Mouse (Mus musculus) forebrain, embryonic 14.5 days (tissue): ENCODE measurements around the gene Itm2c. TPM values are rescaled to one million over a fixed set of nuclear protein-coding genes. Genes with fewer than 3 reads are reported as not detected.

Experiments
- ATAC-seq: fragments of 200-750 bp; cut with Nextera tagmentation; 2 replicates; pipeline ENCODE4 v1.8.0; 2017; ENCODE audit warnings: mild to moderate bottlenecking, moderate library complexity
- DNase-seq: peaks from one replicate; pipeline ENCODE4 v3.0.0-alpha.2; 2015; ENCODE audit warnings: low spot score
- H3K27ac ChIP-seq: fragments of 300-500 bp; sonication (generic); 2 replicates; pipeline ENCODE4 v1.5.1; 2014; ENCODE audit warnings: low read depth, mild to moderate bottlenecking, control low read depth, low read length, moderate library complexity
- H3K27me3 ChIP-seq: fragments of 300-500 bp; sonication (generic); replicated peaks from 2 replicates; pipeline ENCODE4 v1.6.1; 2014; ENCODE audit warnings: low read length, control low read depth, mixed read lengths; ENCODE audit not compliant: control insufficient read depth, insufficient read depth
- H3K36me3 ChIP-seq: fragments of 300-500 bp; sonication (generic); 2 replicates; pipeline ENCODE4 v1.6.1; 2014; ENCODE audit warnings: low read length, control low read depth; ENCODE audit not compliant: control insufficient read depth, insufficient read depth
- H3K4me1 ChIP-seq: fragments of 300-500 bp; sonication (generic); 2 replicates; pipeline ENCODE4 v1.6.1; 2014; ENCODE audit warnings: antibody characterized with exemption, low read length, control low read depth; ENCODE audit not compliant: control insufficient read depth, insufficient read depth
- H3K4me2 ChIP-seq: fragments of 300-500 bp; sonication (generic); 2 replicates; pipeline ENCODE4 v1.6.1; 2014; ENCODE audit warnings: mild to moderate bottlenecking, control low read depth, low read length
- H3K4me3 ChIP-seq: fragments of 300-500 bp; sonication (generic); 2 replicates; pipeline ENCODE4 v1.5.1; 2014; ENCODE audit warnings: low read depth, low read length, control low read depth
- H3K9ac ChIP-seq: fragments of 300-500 bp; sonication (generic); 2 replicates; pipeline ENCODE4 v1.6.1; 2014; ENCODE audit warnings: mild to moderate bottlenecking, low read length, control low read depth, moderate library complexity
- H3K9me3 ChIP-seq: fragments of 300-500 bp; sonication (generic); replicated peaks from 2 replicates; pipeline ENCODE4 v1.6.1; 2016; ENCODE audit warnings: low read length, control low read depth, mixed read lengths; ENCODE audit not compliant: control insufficient read depth
- WGBS: fragments of 180-500 bp; shearing (Covaris S2); extraction: QIAGEN DNeasy Blood & Tissue Kit; methylation state at CpG from one replicate; pipeline ENCODE4 v1.1.7; 2014; 5-methylcytosine and 5-hydroxymethylcytosine counted together
- polyA plus RNA-seq: library from polyadenylated mRNA; unstranded; fragments of >200 nt; fragmentation: Nextera tagmentation; extraction: Ambion mirVana; gene quantifications from 2 replicates; pipeline ENCODE4 v1.2.1, GENCODE M21; 2014

Itm2c gene
- polyA plus RNA-seq, 1 experiment from 2014 or later, result 149 TPM

GRCm38 (mm10) chr1:85922865-85923211, 28.8 kb downstream of the Itm2c start:
- Histone ChIP-seq H3K4me3 (no peak overlapping the region), H3K4me2 (no peak overlapping the region), H3K9me3 (no peaks in the 10 kb centered on the region), H3K27me3 (no peaks in the 10 kb centered on the region), H3K27ac (no peak overlapping the region), H3K4me1 (peaks cover 14% of the 10 kb centered on the region), H3K9ac (no peak overlapping the region), H3K36me3 (no peaks in the 10 kb centered on the region)
- WGBS, result 87% methylated on average over 5 of the region's 5 CpGs
- no peak for ATAC-seq
- DNase-seq, result no peak

DNA sequence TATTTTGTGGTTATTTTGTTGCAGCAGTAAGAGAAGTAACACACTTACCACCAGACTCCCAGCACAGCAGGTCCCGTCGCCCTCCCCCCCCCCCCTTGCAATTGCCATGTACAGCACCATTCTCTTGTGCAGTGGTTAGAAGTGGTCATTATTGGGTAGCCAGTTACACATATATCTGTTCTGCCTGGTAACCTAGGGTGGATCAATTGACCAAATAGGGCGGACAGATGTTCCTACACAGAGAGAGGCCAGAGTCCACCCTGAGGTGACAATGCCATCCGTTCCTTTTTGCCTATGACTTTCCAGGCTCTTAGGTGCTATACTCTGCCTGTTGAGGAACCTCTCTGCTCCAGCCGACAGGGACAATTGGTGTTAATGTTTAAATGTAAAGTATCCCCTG, 31.1 kb downstream of the Itm2c start:
- WGBS, result 96% methylated on average over 5 of the region's 5 CpGs
- H3K4me3 ChIP-seq, result no peak overlapping the region
- H3K9me3 ChIP-seq, result no peaks in the 10 kb centered on the region
- no peaks in the 10 kb centered on the region for H3K27me3 ChIP-seq
- no peak for ATAC-seq
- DNase-seq, result no peak
- H3K9ac ChIP-seq, result no peak overlapping the region
- H3K4me2 ChIP-seq, result no peak overlapping the region
- H3K27ac ChIP-seq, result no peak overlapping the region
- no peaks in the 10 kb centered on the region for H3K36me3 ChIP-seq
- H3K4me1 ChIP-seq, result peaks cover 22% of the 10 kb centered on the region

DNA sequence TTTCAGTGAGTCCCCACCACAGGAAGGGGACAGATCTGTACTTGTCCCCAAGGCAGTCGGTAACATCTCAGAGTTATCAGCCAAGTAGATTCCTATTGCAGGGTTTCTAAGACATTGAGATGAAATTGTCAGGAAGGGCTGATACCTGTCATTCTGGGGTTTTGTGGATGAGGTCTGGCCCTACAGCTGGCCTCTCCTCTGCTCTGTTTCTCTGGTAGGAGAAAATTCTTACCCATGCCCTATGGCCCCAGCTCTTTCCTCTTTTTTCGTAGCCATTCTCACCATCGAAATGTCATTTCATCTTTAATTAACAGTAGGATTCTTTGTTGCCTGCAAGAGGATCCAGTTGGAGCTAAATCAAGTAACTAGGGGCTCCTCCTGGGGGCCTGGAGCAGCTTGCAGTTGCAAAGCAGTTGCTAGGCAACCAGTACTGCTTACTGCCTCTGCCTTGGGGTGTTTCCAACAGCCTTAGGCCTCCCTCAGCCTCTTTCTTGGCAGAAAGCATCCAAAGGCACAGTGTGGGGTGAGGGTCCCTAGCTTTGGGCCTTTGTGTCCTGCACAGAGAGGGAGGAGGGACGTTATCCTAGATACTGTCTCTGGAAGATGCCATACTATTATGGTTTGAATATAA, 34.1 kb downstream of the Itm2c start, which contains the start of gene 4933407L21Rik:
4933407L21Rik (plus strand) TSS at position 427 of the 631 bp plus-strand sequence.
- Histone ChIP-seq H3K9ac (peak within 1 kb of the TSS; percentile 21; the same call in 1 of the 2 replicates), H3K4me2 (peak within 1 kb of the TSS; percentile 24; the same call in 1 of the 2 replicates), H3K27ac (peak within 1 kb of the TSS; percentile 89), H3K36me3 (no peaks in the 10 kb centered on the region), H3K4me3 (no peak within 1 kb of the TSS), H3K27me3 (no peaks in the 10 kb centered on the region), H3K9me3 (no peaks in the 10 kb centered on the region), H3K4me1 (peaks cover 32% of the 10 kb centered on the region)
- ATAC-seq (peak; percentile 95), DNase-seq (peak; percentile 97)
- 12% methylated on average over 4 of the region's 4 CpGs for WGBS

DNA sequence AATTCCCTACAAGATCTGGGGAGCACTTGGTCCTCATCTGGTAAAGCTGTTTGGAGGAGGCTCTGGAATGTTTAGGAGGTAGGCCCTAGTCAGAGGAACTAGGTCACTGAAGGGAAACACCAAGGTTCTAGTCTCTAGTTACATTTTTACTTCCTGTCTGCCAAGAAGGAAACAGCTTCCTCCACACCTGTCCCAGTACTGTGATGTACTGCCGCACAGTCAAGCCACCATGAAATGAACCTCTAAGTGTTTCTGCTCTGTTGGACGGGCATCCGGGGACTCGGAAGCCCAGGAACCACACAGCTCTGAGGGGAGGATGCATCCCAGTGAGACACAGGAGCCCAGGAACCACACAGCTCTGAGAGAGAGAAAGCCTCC, 34.6 kb downstream of the Itm2c start:
- no peak for DNase-seq
- WGBS, result 41% methylated on average over 4 of the region's 4 CpGs
- peak; percentile 27; the same call in 1 of the 2 replicates for ATAC-seq
- peak overlapping the region; percentile 89 for H3K27ac ChIP-seq
- no peaks in the 10 kb centered on the region for H3K36me3 ChIP-seq
- peaks cover 36% of the 10 kb centered on the region for H3K4me1 ChIP-seq
- H3K9me3 ChIP-seq, result no peaks in the 10 kb centered on the region
- no peaks in the 10 kb centered on the region for H3K27me3 ChIP-seq
- H3K4me3 ChIP-seq, result no peak overlapping the region
- H3K9ac ChIP-seq, result no peak overlapping the region
- no peak overlapping the region for H3K4me2 ChIP-seq

DNA sequence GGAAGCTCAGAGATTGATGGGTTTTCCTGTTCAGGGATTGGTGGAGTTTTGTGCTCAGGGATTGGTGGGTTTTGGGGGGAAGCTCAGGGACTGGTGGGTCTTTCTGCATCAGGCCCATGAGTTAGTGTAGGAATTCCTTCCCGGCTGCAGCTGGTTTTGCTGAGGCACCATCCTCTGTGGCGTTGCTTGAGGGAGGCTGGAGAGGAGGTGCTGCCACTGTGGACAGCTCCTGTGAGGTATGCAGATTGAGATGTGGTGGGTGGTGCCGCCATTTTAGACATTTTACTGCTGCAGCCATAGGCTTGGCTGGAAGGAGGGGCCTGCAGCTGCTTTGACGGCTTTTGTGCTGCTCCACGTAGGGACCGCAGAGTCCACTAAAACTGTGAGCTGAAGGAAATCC, 35.3 kb downstream of the Itm2c start:
- no peak overlapping the region for H3K9ac ChIP-seq
- DNase-seq, result no peak
- H3K4me1 ChIP-seq, result peaks cover 41% of the 10 kb centered on the region
- no peaks in the 10 kb centered on the region for H3K36me3 ChIP-seq
- no peak for ATAC-seq
- peak overlapping the region; percentile 89; the same call in 1 of the 2 replicates for H3K27ac ChIP-seq
- no peaks in the 10 kb centered on the region for H3K9me3 ChIP-seq
- no peak overlapping the region for H3K4me3 ChIP-seq
- 87% methylated on average over 6 of the region's 6 CpGs for WGBS
- H3K4me2 ChIP-seq, result no peak overlapping the region
- H3K27me3 ChIP-seq, result no peaks in the 10 kb centered on the region

DNA sequence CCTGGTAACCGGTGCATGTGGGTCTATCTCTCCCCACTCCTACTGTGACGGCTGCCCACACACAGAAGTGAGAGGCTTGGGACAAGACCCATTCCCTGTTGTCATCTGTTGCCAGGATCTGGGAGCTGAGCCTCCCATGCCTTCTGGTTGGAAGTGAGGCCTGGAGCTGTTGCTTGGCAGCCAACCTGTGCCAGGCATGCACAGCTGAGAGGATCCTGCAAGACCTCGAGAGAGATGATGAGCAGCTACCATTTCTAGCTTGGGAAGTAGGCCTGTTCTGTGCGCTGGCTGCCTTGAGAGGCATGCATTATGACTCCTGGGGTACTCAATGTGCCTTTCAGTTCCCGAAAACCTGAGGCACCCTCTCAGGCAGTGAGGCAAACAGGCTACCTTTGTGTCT, 37.1 kb downstream of the Itm2c start:
- Histone ChIP-seq H3K4me1 (peaks cover 41% of the 10 kb centered on the region), H3K27ac (peak overlapping the region; percentile 49), H3K9me3 (no peaks in the 10 kb centered on the region), H3K9ac (no peak overlapping the region), H3K36me3 (no peaks in the 10 kb centered on the region), H3K27me3 (no peaks in the 10 kb centered on the region), H3K4me2 (no peak overlapping the region), H3K4me3 (no peak overlapping the region)
- ATAC-seq (no peak), DNase-seq (no peak)
- 81% methylated on average over 5 of the region's 5 CpGs for WGBS

- ATAC-seq (no peak), DNase-seq (no peak)
- Histone ChIP-seq H3K4me1 (peaks cover 33% of the 10 kb centered on the region), H3K9me3 (no peaks in the 10 kb centered on the region), H3K4me2 (peak overlapping the region; percentile 14; the same call in 1 of the 2 replicates), H3K4me3 (no peak overlapping the region), H3K36me3 (no peaks in the 10 kb centered on the region), H3K27me3 (no peaks in the 10 kb centered on the region), H3K9ac (no peak overlapping the region), H3K27ac (peak overlapping the region; percentile 10; the same call in 1 of the 2 replicates)
- WGBS, result 47% methylated on average over 7 of the region's 7 CpGs
Measured at GRCm38 (mm10) chr1:85933226-85933625, 39.1 kb downstream of the Itm2c start.

DNA sequence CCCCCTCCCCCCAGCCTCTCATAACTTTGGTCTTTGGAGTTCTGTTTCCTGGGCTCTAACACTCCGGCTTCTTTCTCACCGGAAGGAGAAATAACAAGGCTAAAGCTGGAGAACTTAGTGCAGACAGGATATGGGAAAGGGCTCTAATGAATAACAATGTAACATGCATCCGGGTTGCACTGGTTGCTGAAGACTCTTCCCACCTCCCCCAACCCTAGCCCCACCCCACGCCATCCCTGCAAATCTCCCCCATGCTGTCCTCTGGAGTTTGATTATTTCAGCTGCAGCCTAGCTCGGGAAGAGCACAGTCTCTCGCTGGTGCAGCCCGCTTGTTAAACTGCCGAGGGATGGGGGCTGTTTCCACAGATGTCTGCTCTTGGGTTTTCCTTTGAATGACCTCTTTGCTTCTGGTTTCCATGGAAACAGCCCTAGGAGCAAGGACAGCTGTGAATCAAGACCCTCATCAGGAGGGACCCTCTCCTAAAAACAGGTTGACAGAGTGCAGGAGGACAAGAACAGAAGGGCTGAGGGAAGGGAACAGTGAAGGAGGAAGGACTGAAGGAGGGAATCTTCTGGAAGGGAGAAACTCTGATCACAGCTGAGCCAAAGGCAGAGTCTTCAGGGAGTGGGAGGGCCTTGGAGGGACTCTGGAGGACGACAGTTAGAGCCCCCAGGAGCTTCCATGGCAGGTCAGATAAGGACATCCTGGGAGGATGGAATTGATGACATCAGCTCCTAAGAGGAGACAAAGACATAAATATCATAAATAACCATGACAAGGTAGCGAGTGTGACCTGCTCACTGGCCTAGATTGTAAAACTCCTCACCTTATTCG, 39.8 kb downstream of the Itm2c start:
- Histone ChIP-seq H3K4me2 (peak overlapping the region; percentile 14; the same call in 1 of the 2 replicates), H3K27ac (peak overlapping the region; percentile 10; the same call in 1 of the 2 replicates), H3K4me1 (peaks cover 28% of the 10 kb centered on the region), H3K9me3 (no peaks in the 10 kb centered on the region), H3K36me3 (no peaks in the 10 kb centered on the region), H3K27me3 (no peaks in the 10 kb centered on the region), H3K9ac (peak overlapping the region; percentile 32), H3K4me3 (no peak overlapping the region)
- DNase-seq, result peak; percentile 53
- 19% methylated on average over 11 of the region's 11 CpGs for WGBS
- ATAC-seq, result peak; percentile 66

- no peaks in the 10 kb centered on the region for H3K36me3 ChIP-seq
- H3K4me3 ChIP-seq, result no peak overlapping the region
- H3K9ac ChIP-seq, result no peak overlapping the region
- no peaks in the 10 kb centered on the region for H3K27me3 ChIP-seq
- DNase-seq, result no peak
- 18% methylated on average over 7 of the region's 7 CpGs for WGBS
- peaks cover 25% of the 10 kb centered on the region for H3K4me1 ChIP-seq
- no peaks in the 10 kb centered on the region for H3K9me3 ChIP-seq
- H3K4me2 ChIP-seq, result no peak overlapping the region
- H3K27ac ChIP-seq, result no peak overlapping the region
- no peak for ATAC-seq
Measured at GRCm38 (mm10) chr1:85934560-85934959, 40.5 kb downstream of the Itm2c start.
